Mouse (Mus musculus) embryonic facial prominence, embryonic 13.5 days (tissue): ENCODE measurements around the gene Klk9. TPM values are rescaled to one million over a fixed set of nuclear protein-coding genes. Genes with fewer than 3 reads are reported as not detected.

Experiments
- ATAC-seq: fragments of 200-750 bp; cut with Nextera tagmentation; 2 replicates; pipeline ENCODE4 v1.8.0; 2017; ENCODE audit warnings: low read depth; ENCODE audit not compliant: insufficient number of reproducible peaks, insufficient read depth, low FRiP score, low TSS enrichment
- H3K27ac ChIP-seq: fragments of 300-500 bp; sonication (generic); 2 replicates; pipeline ENCODE4 v1.5.1; 2015; ENCODE audit warnings: moderate library complexity, mild to moderate bottlenecking, inconsistent platforms
- H3K27me3 ChIP-seq: fragments of 300-500 bp; sonication (generic); 2 replicates; pipeline ENCODE4 v1.6.1; 2015; ENCODE audit warnings: mild to moderate bottlenecking, inconsistent platforms
- H3K36me3 ChIP-seq: fragments of 300-500 bp; sonication (generic); 2 replicates; pipeline ENCODE4 v1.6.1; 2015; ENCODE audit warnings: mild to moderate bottlenecking, inconsistent platforms
- H3K4me1 ChIP-seq: fragments of 300-500 bp; sonication (generic); 2 replicates; pipeline ENCODE4 v1.6.1; 2015; ENCODE audit warnings: inconsistent platforms
- H3K4me2 ChIP-seq: fragments of 300-500 bp; sonication (generic); 2 replicates; pipeline ENCODE4 v1.6.1; 2015; ENCODE audit warnings: moderate library complexity, mild to moderate bottlenecking, inconsistent platforms
- H3K4me3 ChIP-seq: fragments of 300-500 bp; sonication (generic); 2 replicates; pipeline ENCODE4 v1.5.1; 2015; ENCODE audit warnings: mild to moderate bottlenecking, inconsistent platforms
- H3K9ac ChIP-seq: fragments of 300-500 bp; sonication (generic); 2 replicates; pipeline ENCODE4 v1.6.1; 2015; ENCODE audit warnings: mild to moderate bottlenecking, inconsistent platforms
- H3K9me3 ChIP-seq: fragments of 300-500 bp; sonication (generic); 2 replicates; pipeline ENCODE4 v1.6.1; 2016; ENCODE audit warnings: inconsistent platforms
- WGBS: fragments of 180-500 bp; shearing (Covaris S2); methylation state at CpG from one replicate; pipeline ENCODE4 v1.1.7; 2015; ENCODE audit warnings: mixed read lengths; 5-methylcytosine and 5-hydroxymethylcytosine counted together
- polyA plus RNA-seq: library from polyadenylated mRNA; unstranded; fragments of >200 nt; fragmentation: Nextera tagmentation; extraction: Ambion mirVana; gene quantifications from 2 replicates; pipeline ENCODE4 v1.2.1, GENCODE M21; 2015

Gene Klk9
- polyA plus RNA-seq, 1 experiment from 2014 or later, result 0.46 TPM

GRCm38 (mm10) chr7:43843801-43844200 lies 52.1 kb downstream of the Klk9 start:
- ATAC-seq, result no peak
- 91% methylated on average over 4 of the region's 4 CpGs for WGBS
- H3K4me2 ChIP-seq, result no peak overlapping the region

More at GRCm38 (mm10) chr7:43843801-43844200, 52.1 kb downstream of the Klk9 start:
- no peak overlapping the region for H3K9ac ChIP-seq
- no peak overlapping the region for H3K27ac ChIP-seq
- no peak overlapping the region for H3K4me3 ChIP-seq
- H3K4me1 ChIP-seq, result no peaks in the 10 kb centered on the region
- no peaks in the 10 kb centered on the region for H3K27me3 ChIP-seq
- H3K36me3 ChIP-seq, result no peaks in the 10 kb centered on the region
- H3K9me3 ChIP-seq, result no peaks in the 10 kb centered on the region

Other genes starting within 250 kb of the Klk9 start
- gene Cd33, start 247.5 kb upstream of the Klk9 start, polyA plus RNA-seq, result 1.8 and 2.0 TPM in 2 replicates
- 5.1 and 6.6 TPM in 2 replicates for gene Zfp658, start 229.6 kb upstream of the Klk9 start, polyA plus RNA-seq
- 13.8 and 14.3 TPM in 2 replicates for gene Zfp719, start 212.3 kb upstream of the Klk9 start, polyA plus RNA-seq
- gene Zfp819, start 184.7 kb upstream of the Klk9 start, polyA plus RNA-seq, result not detected in 2 replicates
- 0.12 TPM in 1 of 2 replicates, not detected in the other for gene Ceacam18, start 157.2 kb upstream of the Klk9 start, polyA plus RNA-seq
- gene Siglece, start 131.7 kb upstream of the Klk9 start, polyA plus RNA-seq, result 0.69 and 1.3 TPM in 2 replicates
- gene Ctu1, start 119.9 kb upstream of the Klk9 start, polyA plus RNA-seq, result 14.3 and 14.5 TPM in 2 replicates
- gene Klk14, start 101.5 kb upstream of the Klk9 start, polyA plus RNA-seq, result not detected in 2 replicates
- 1.6 and 2.2 TPM in 2 replicates for gene Klk13, start 79.3 kb upstream of the Klk9 start, polyA plus RNA-seq
- gene Klk12, start 23.0 kb upstream of the Klk9 start, polyA plus RNA-seq, result 0.25 TPM in 1 of 2 replicates, not detected in the other
- 1.3 and 3.0 TPM in 2 replicates for gene Klk11, start 17.3 kb upstream of the Klk9 start, polyA plus RNA-seq
- gene Klk10, start 10.9 kb upstream of the Klk9 start, polyA plus RNA-seq, result 3.0 and 3.6 TPM in 2 replicates
- gene Klk8, start 5.7 kb downstream of the Klk9 start, polyA plus RNA-seq, result 23.9 and 25.1 TPM in 2 replicates
- 0.35 TPM in 1 of 2 replicates, not detected in the other for gene Klk7, start 19.4 kb downstream of the Klk9 start, polyA plus RNA-seq
- not detected in 2 replicates for gene Klk6, start 32.6 kb downstream of the Klk9 start, polyA plus RNA-seq
- gene Klk5, start 50.1 kb downstream of the Klk9 start, polyA plus RNA-seq, result 1.1 TPM in 1 of 2 replicates, not detected in the other
- gene Klk4, start 89.3 kb downstream of the Klk9 start, polyA plus RNA-seq, result 0.44 TPM in 1 of 2 replicates, not detected in the other
- not detected in 2 replicates for gene Klk15, start 141.8 kb downstream of the Klk9 start, polyA plus RNA-seq
- not detected in 2 replicates for gene Klk1b8, start 158.8 kb downstream of the Klk9 start, polyA plus RNA-seq
- gene Klk1b1, start 174.9 kb downstream of the Klk9 start, polyA plus RNA-seq, result not detected in 2 replicates
- not detected in 2 replicates for gene Klk1b9, start 184.2 kb downstream of the Klk9 start, polyA plus RNA-seq
- gene Klk1b11, start 204.0 kb downstream of the Klk9 start, polyA plus RNA-seq, result not detected in 2 replicates
- not detected in 2 replicates for gene Klk1b26, start 220.3 kb downstream of the Klk9 start, polyA plus RNA-seq